Mouse (Mus musculus): ENCODE measurements around the gene Gtf2f2.
A peak's percentile ranks its signal among the peaks of the same experiment; 100 is the strongest.

- TF ChIP-seq CTCF (IDR thresholded peaks at IDR 0.05): no peak
- TF ChIP-seq EP300 (IDR thresholded peaks at IDR 0.05): peak; percentile 87
Measured at GRCm38 (mm10) chr14:75866706-75867333, 143.8 kb downstream of the Gtf2f2 start.

All from lung, postnatal 0 days (tissue).